Comparison of ENCODE assay signal across 18 mouse cellular contexts in the genomic region with DNA sequence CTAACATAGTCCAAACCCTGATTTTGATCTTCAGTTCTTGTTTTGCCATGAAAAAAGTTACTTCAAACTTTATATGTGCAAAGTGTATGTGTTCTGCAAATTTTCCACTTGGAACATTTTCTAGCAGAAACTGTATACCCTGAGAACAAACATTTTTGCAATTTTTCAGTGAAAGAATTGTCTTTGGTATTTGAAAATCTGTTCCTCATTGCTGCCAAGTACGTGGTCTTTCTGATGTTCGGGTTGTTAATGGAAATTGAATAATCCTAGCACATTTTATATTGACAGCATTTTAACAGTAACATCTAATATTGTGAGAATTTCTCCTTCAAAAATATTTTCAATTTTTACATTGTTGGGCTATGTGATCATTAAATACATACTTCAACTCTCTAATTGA.
"Had no signal": no experiment of that assay in that cellular context is flagged by ENCODE, and none has a peak within 500 bp of the region (broad histone marks: within the 10 kb centered on the region; RNA-seq: fewer than 3 reads in every experiment).

No protein-coding gene starts in this region.

- H3K4me1 ChIP-seq: midbrain, embryonic 10.5 days; midbrain, embryonic 12.5 days; neural tube, embryonic 13.5 days; neural tube, embryonic 15.5 days had no signal

- ATAC-seq: midbrain, embryonic 16.5 days had no signal

- H3K4me3 ChIP-seq: midbrain, embryonic 10.5 days; midbrain, embryonic 12.5 days; myocyte; neural tube, embryonic 13.5 days; neural tube, embryonic 15.5 days had no signal

- H3K4me2 ChIP-seq: lung, embryonic 14.5 days; midbrain, embryonic 12.5 days; neural tube, embryonic 13.5 days; neural tube, embryonic 15.5 days had no signal

- H3K36me3 ChIP-seq: midbrain, embryonic 10.5 days; midbrain, embryonic 12.5 days; neural tube, embryonic 13.5 days; neural tube, embryonic 15.5 days had no signal

- H3K9me3 ChIP-seq: midbrain, embryonic 10.5 days; midbrain, embryonic 12.5 days; neural tube, embryonic 13.5 days; neural tube, embryonic 15.5 days had no signal

- DNase-seq: lung, adult 18-20 months; lung, embryonic 14.5 days; lung, postnatal 10 days; lung, postnatal 4 days; midbrain, embryonic 14.5 days; retina, postnatal 1 day; right cerebral cortex, adult 18-20 months; right cerebral cortex, postnatal 25 days; right cerebral cortex, postnatal 4 days; spleen, adult 18-20 months; thymus, adult 2 months; thymus, postnatal 25 days had no signal

- H3K27ac ChIP-seq: midbrain, embryonic 10.5 days; midbrain, embryonic 12.5 days; neural tube, embryonic 13.5 days; neural tube, embryonic 15.5 days had no signal

- H3K27me3 ChIP-seq: midbrain, embryonic 12.5 days; neural tube, embryonic 13.5 days; neural tube, embryonic 15.5 days had no signal

- H3K9ac ChIP-seq: lung, embryonic 14.5 days; midbrain, embryonic 12.5 days; neural tube, embryonic 13.5 days; neural tube, embryonic 15.5 days had no signal
